Mouse (Mus musculus): Measurements from ENCODE around the gene Gm9117.
"Not testable (repeated sequence)": the region's sequence is repeated elsewhere in the genome, so short reads cannot be mapped to it uniquely, and the experiment has no call there.

GRCm38 (mm10) chr3:93961214-93961613 is 17.9 kb upstream of the Gm9117 start, which contains the start of gene Tdpoz5:
- not testable (repeated sequence) for TF ChIP-seq CTCF, EP300 (IDR thresholded peaks at IDR 0.05; ENCODE audit: low read depth)

All from liver, embryonic 14.5 days (tissue).